Mouse (Mus musculus) cerebellum, adult 2 months (tissue): ENCODE measurements around the gene Slc9a6. TPM values are rescaled to one million over a fixed set of nuclear protein-coding genes. Genes with fewer than 3 reads are reported as not detected.

Experiments used
- DNase-seq, 2 experiments: peaks; one replicate each; pipeline ENCODE4 v3.0.0; 2021
- H3K27ac ChIP-seq: fragments of 200-500 bp; 2 replicates; pipeline ENCODE4 v1.5.1; 2012; ENCODE audit warnings: low read length, control low read depth, inconsistent platforms; ENCODE audit not compliant: insufficient read depth
- H3K27me3 ChIP-seq: fragments of 200-500 bp; 2 replicates; pipeline ENCODE4 v1.6.1; 2012; ENCODE audit warnings: inconsistent platforms, mild to moderate bottlenecking, low read length, moderate library complexity; ENCODE audit not compliant: control insufficient read depth, insufficient read depth
- H3K4me1 ChIP-seq: fragments of 200-500 bp; 2 replicates; pipeline ENCODE4 v1.6.1; 2011; ENCODE audit warnings: low read length; ENCODE audit not compliant: control insufficient read depth, insufficient read depth
- H3K4me3 ChIP-seq: fragments of 200-500 bp; replicated peaks from 2 replicates; pipeline ENCODE3; 2011; ENCODE audit warnings: mild to moderate bottlenecking, low read depth, low read length, control low read depth; ENCODE audit not compliant: insufficient read depth
- CTCF ChIP-seq: fragments of 200-500 bp; IDR thresholded peaks from 2 replicates; pipeline ENCODE4 v1.5.1; 2011; ENCODE audit warnings: low read depth, mild to moderate bottlenecking, control low read depth, low read length, moderate library complexity, borderline replicate concordance; ENCODE audit not compliant: insufficient read depth
- POLR2A ChIP-seq: fragments of 200-500 bp; IDR thresholded peaks from 2 replicates; pipeline ENCODE4 v1.6.1; 2011; ENCODE audit warnings: low read length, control low read depth, borderline replicate concordance; ENCODE audit not compliant: insufficient read depth
- whole genome bisulfite sequencing: fragments of 180-500 bp; shearing (Covaris S2); methylation state at CpG from one replicate; pipeline ENCODE4 v1.1.7; 2018; 5-methylcytosine and 5-hydroxymethylcytosine counted together
- polyA plus RNA-seq: library from polyadenylated mRNA; depleted of rRNA; stranded (reverse); fragments of >200 nt; gene quantifications from 2 replicates; pipeline ENCODE4 v1.2.3, GENCODE M21; 2012

Gene Slc9a6
- polyA plus RNA-seq, 1 experiment, result 97.5 TPM

DNA sequence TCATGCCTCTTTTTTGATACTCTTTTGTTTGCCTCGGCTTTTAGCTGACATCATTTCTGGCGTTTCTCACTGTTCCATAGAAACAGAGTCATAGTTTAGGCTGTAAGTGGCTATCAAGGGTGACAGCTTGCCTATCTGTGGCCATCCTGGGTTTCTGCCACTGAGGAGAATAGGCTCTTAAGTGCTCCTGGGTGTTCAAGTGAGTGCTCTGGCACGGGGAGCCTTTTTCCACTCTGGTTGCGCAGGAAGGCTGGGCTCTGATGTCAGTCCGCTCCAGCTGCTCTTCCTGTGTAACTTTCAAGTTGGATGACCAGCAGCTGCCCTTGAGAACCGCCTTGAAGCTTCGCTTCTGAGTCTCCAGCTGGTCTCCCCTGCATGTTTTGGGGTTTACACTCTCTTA lies 42.2 kb downstream of the Slc9a6 start:
- TF ChIP-seq POLR2A (no peak), CTCF (no peak)
- H3K4me1 ChIP-seq, result no peaks in the 10 kb centered on the region
- no peaks in the 10 kb centered on the region for H3K27me3 ChIP-seq
- H3K27ac ChIP-seq, result no peak overlapping the region
- no peak for DNase-seq
- WGBS, result 26% methylated on average over 7 of the region's 7 CpGs
- H3K4me3 ChIP-seq, result no peak overlapping the region

DNA sequence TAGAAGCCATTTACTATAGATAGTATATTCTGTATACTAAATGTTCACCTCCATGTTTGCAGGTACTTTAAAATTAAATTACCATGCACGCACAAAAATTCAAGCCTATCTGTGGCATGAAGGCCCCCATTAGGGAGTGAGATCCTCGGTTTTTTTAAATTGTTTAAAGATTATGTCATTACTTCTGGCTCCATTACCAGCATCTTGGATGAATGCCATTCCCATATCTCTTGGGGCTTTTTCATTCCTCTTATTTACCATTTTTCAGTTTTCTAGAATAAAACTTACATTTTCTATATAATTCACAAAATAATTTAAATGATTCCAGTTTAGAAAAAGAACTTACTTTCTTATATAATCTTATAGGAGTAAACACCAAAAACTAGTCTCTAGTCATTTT lies 46.1 kb downstream of the Slc9a6 start:
- TF ChIP-seq POLR2A (no peak), CTCF (no peak)
- DNase-seq, result no peak
- no peak overlapping the region for H3K4me3 ChIP-seq
- H3K27ac ChIP-seq, result no peak overlapping the region
- no peaks in the 10 kb centered on the region for H3K27me3 ChIP-seq
- 27% methylated on average over 2 of the region's 2 CpGs for whole genome bisulfite sequencing
- peaks cover 7% of the 10 kb centered on the region for H3K4me1 ChIP-seq

DNA sequence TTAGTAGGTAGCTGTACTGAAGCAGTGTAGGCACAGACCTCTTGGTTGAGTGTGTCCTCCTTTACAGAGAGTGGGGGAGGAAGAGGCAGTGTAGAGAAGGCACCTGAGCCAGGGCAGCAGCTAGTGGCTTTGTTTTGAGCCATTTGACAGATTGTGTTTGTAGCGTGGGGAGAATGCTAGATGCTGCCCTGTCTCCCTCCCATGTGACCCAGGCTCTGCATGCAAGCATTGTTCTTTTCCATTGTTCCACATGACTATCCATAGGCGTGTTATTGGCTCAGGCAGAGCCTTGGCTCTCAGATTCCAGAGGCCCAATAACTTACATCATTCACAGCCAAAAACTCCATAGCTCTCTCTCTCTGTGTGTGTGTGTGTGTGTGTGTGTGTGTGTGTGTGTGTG lies 49.7 kb downstream of the Slc9a6 start:
- peaks cover 7% of the 10 kb centered on the region for H3K4me1 ChIP-seq
- TF ChIP-seq CTCF, result no peak
- TF ChIP-seq POLR2A, result no peak
- H3K4me3 ChIP-seq, result no peak overlapping the region
- peak; percentile 35 to 62 for DNase-seq
- 14% methylated on average over 2 of the region's 2 CpGs for WGBS
- H3K27me3 ChIP-seq, result no peaks in the 10 kb centered on the region
- peak overlapping the region; percentile 75; the same call in 1 of the 2 replicates for H3K27ac ChIP-seq

DNA sequence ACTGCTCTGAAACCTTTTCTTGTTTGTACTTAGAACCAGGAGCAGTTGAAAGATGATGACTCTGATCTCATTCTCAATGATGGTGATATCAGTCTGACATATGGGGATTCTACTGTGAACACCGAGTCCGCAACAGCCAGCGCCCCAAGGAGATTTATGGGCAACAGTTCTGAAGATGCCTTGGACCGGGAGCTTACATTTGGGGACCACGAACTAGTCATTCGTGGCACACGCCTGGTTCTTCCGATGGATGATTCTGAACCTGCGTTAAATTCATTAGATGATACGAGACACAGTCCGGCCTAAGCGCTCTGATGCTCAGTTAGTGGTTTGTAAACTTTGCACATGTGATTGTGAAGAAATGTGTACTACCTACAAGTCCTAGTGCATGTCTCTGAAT lies 51.6 kb downstream of the Slc9a6 start:
- Histone ChIP-seq H3K4me3 (no peak overlapping the region), H3K27ac (no peak overlapping the region), H3K27me3 (no peaks in the 10 kb centered on the region), H3K4me1 (peaks cover 7% of the 10 kb centered on the region)
- TF ChIP-seq POLR2A, result no peak
- TF ChIP-seq CTCF, result no peak
- DNase-seq, result no peak
- WGBS, result 92% methylated on average over 12 of the region's 12 CpGs

DNA sequence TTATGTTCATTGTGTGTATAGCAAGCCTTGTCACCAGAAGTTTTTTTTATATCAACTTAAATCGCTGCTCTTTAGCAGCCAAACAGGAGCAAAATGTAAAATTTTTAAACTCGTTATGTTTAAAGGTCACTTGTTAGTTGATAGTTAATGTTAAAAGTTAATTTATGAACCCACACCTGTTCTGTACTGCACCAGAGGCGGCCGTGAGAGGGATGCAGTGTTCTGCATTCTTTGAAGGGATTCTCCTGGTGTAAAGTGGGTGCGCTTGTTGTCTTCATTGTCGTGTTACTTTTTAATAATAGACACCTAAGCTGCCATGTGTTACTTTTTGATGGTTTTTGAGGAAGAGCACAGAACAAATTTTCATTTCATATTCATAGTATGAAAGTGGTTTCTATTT lies 52.8 kb downstream of the Slc9a6 start:
- TF ChIP-seq POLR2A, result no peak
- no peak for TF ChIP-seq CTCF
- H3K4me1 ChIP-seq, result peaks cover 7% of the 10 kb centered on the region
- 89% methylated on average over 6 of the region's 6 CpGs for WGBS

DNA sequence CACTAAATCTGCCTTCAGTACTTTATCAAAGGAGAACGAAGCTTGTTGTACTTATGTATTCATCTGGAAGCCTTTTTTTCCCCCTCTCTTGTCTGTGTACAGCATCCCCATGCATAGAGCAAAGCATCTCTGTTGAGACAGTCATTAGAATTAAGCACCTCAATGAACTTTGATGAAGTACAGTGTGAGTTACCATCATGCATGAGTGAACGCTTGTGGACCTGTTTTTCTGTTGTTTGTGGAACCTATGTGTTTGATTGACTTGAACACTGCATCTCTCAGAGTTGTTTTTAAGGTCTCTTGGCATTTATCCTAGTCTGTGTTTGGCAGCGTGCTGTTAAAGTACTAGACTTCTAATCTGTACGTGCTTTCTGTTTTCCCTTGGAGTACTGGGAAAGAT lies 53.8 kb downstream of the Slc9a6 start:
- 64% methylated on average over 4 of the region's 4 CpGs for WGBS
- peaks cover 3% of the 10 kb centered on the region; the same call in 1 of the 2 replicates for H3K4me1 ChIP-seq
- H3K27me3 ChIP-seq, result no peaks in the 10 kb centered on the region
- H3K4me3 ChIP-seq, result no peak overlapping the region
- no peak for TF ChIP-seq CTCF
- no peak for TF ChIP-seq POLR2A
- DNase-seq, result no peak
- H3K27ac ChIP-seq, result no peak overlapping the region

More for the DNA sequence above, 52.8 kb downstream of the Slc9a6 start:
- Histone ChIP-seq H3K27me3 (no peaks in the 10 kb centered on the region), H3K27ac (no peak overlapping the region), H3K4me3 (no peak overlapping the region)
- no peak for DNase-seq

DNA sequence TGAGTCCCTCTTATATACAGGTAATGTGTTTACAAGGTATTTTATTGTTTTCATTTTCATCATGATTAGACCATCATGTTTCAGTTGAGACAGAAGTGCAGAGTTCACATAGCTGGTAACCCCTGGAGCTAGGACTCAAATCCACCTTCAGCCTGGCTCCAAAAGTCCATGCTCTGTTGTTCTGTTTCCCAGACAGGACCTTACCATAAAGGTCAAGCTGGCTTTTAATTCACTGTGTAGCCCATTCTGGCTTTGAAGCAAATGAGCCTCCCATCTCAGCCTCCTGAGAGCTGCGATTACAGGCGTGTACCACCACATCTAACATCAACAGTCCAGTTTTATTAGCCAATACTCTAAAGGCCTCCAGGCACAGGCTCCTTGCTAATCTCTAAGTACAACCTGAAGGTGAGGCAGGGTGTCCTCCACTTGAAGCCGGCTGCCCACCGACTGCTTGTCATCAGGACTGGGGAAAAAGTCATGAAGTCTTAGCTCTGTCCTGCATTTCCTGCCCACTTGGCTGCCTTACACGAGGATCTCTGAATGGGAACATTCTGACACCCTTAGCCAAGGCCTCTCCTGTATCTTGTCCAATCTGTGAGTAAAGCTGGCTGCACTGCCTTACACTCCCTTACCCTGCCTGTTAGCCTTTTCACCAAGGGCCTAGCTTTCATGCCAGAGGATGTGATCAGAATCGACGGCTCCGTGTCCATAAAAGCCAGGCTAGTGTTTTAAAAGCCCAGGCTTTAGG lies 55.8 kb downstream of the Slc9a6 start:
- no peak overlapping the region for H3K4me3 ChIP-seq
- H3K4me1 ChIP-seq, result no peaks in the 10 kb centered on the region
- H3K27me3 ChIP-seq, result no peaks in the 10 kb centered on the region
- TF ChIP-seq CTCF, result no peak
- H3K27ac ChIP-seq, result no peak overlapping the region
- 78% methylated on average over 8 of the region's 8 CpGs for WGBS
- no peak for DNase-seq

DNA sequence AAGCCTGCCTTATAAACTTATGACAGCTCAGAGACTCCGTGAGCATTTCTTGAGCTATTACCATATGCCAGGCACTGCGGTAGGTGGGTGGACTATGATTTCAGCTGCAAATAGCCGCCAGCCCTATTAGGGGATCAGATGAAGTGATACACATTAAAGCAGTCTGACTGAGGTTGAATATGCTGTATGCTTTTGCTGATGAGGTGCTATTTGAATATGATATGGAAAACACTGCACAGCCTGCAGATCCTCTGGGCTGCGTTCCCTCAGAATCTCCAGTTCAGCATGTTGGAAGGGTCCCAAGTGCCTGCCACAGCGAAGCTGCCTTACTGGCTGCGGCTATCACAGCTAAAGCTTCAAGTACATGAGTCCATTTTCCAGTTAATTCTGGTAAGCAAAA lies 57.7 kb downstream of the Slc9a6 start:
- H3K4me1 ChIP-seq, result no peaks in the 10 kb centered on the region
- DNase-seq, result peak; percentile 37 to 54
- H3K27ac ChIP-seq, result no peak overlapping the region
- TF ChIP-seq POLR2A (no peak), CTCF (no peak)
- H3K4me3 ChIP-seq, result no peak overlapping the region
- WGBS, result 12% methylated on average over 6 of the region's 6 CpGs
- H3K27me3 ChIP-seq, result no peaks in the 10 kb centered on the region
